In genomic region chr13:75741119-75741518, GRCm38 (mm10) we compare ENCODE assay signal across 19 mouse cellular contexts. TPM values are rescaled to one million over a fixed set of nuclear protein-coding genes. Genes with fewer than 3 reads are reported as not detected.
DNase-seq lines count a peak whose midpoint lies in the region; ATAC-seq and TF ChIP-seq lines count a peak whose summit lies in the region.
"Had no signal": no experiment of that assay in that cellular context is flagged by ENCODE, and none has a peak within 500 bp of the region (broad histone marks: within the 10 kb centered on the region; RNA-seq: fewer than 3 reads in every experiment).

No protein-coding gene starts in this region.

- no peak for DNase-seq in liver, embryonic 11.5 days (ENCODE audit: low spot score)
- no peak for DNase-seq in liver
- no peak for DNase-seq in liver, embryonic 13.5 days
- no peak for DNase-seq in liver, postnatal 0 days
- no peak for DNase-seq in neural tube, embryonic 10.5 days (ENCODE audit: extremely low spot score, low spot score)
- no peak for DNase-seq in right cerebral cortex, postnatal 4 days
- DNase-seq: adrenal gland, adult 2 months; adrenal gland, postnatal 25 days; cerebellum, adult 8-10 months; cerebellum, postnatal 25 days; heart, adult 18-20 months; heart, postnatal 10 days had no signal

- TF ChIP-seq EP300 in liver, postnatal 0 days (IDR thresholded peaks at IDR 0.05; ENCODE audit: low read depth): no peak

- peaks cover 91% of the 10 kb centered on the region for H3K36me3 ChIP-seq in erythroblast, embryonic 14.5 days (ENCODE audit: control insufficient read depth)
- H3K36me3 ChIP-seq in liver, embryonic 11.5 days (ENCODE audit: control insufficient read depth, insufficient read depth, low read length): no peaks in the 10 kb centered on the region
- peaks cover 14% of the 10 kb centered on the region; the same call in 1 of the 2 replicates for H3K36me3 ChIP-seq in liver, embryonic 13.5 days
- peaks cover 8% of the 10 kb centered on the region for H3K36me3 ChIP-seq in liver, postnatal 0 days (replicated peaks; ENCODE audit: insufficient read depth, low read length)
- H3K36me3 ChIP-seq: forebrain, embryonic 10.5 days; heart, embryonic 10.5 days; hindbrain, embryonic 13.5 days had no signal

- ATAC-seq in erythroblast, adult 5-6 weeks (replicated peaks; ENCODE audit: low FRiP score, poor library complexity, severe bottlenecking): no peak
- ATAC-seq in liver, embryonic 11.5 days (replicated peaks; ENCODE audit: low FRiP score): no peak
- no peak for ATAC-seq in liver, embryonic 13.5 days (ENCODE audit: low read depth)
- no peak for ATAC-seq in liver, postnatal 0 days
- ATAC-seq: forebrain, embryonic 14.5 days; hindbrain, postnatal 0 days had no signal

- peak overlapping the region; percentile 25 for H3K4me3 ChIP-seq in erythroblast, embryonic 14.5 days (replicated peaks)
- no peak overlapping the region for H3K4me3 ChIP-seq in liver, embryonic 11.5 days (ENCODE audit: low read depth, low read length)
- no peak overlapping the region for H3K4me3 ChIP-seq in liver, embryonic 13.5 days (replicated peaks)
- H3K4me3 ChIP-seq in liver, postnatal 0 days (ENCODE audit: low read depth, low read length): no peak overlapping the region
- H3K4me3 ChIP-seq: forebrain, embryonic 10.5 days; heart, embryonic 10.5 days; hindbrain, embryonic 13.5 days had no signal

- WGBS in liver, embryonic 11.5 days: 83% methylated on average over 3 of the region's 3 CpGs
- WGBS in liver, embryonic 13.5 days (ENCODE audit: insufficient replicate concordance): 74% methylated on average over 3 of the region's 3 CpGs
- 82% methylated on average over 3 of the region's 3 CpGs for WGBS in liver, postnatal 0 days (ENCODE audit: insufficient replicate concordance)

- no peak overlapping the region for H3K4me2 ChIP-seq in liver, embryonic 11.5 days
- H3K4me2 ChIP-seq in liver, embryonic 13.5 days: peak overlapping the region; percentile 48
- peak overlapping the region; percentile 22; the same call in 1 of the 2 replicates for H3K4me2 ChIP-seq in liver, postnatal 0 days (ENCODE audit: low read depth, low read length)
- H3K4me2 ChIP-seq: hindbrain, embryonic 13.5 days had no signal

- H3K9me3 ChIP-seq in erythroblast, embryonic 14.5 days (ENCODE audit: control insufficient read depth, low read length): no peaks in the 10 kb centered on the region
- no peaks in the 10 kb centered on the region for H3K9me3 ChIP-seq in liver, embryonic 11.5 days (ENCODE audit: control insufficient read depth, low read length)
- H3K9me3 ChIP-seq in liver, embryonic 13.5 days (replicated peaks): no peaks in the 10 kb centered on the region
- H3K9me3 ChIP-seq in liver, postnatal 0 days (ENCODE audit: low read length): no peaks in the 10 kb centered on the region
- H3K9me3 ChIP-seq: forebrain, embryonic 10.5 days; heart, embryonic 10.5 days; hindbrain, embryonic 13.5 days had no signal

- no peak overlapping the region for H3K9ac ChIP-seq in liver, embryonic 11.5 days (ENCODE audit: low read depth, low read length)
- peak overlapping the region; percentile 66 for H3K9ac ChIP-seq in liver, embryonic 13.5 days
- H3K9ac ChIP-seq in liver, postnatal 0 days (replicated peaks): no peak overlapping the region
- H3K9ac ChIP-seq: hindbrain, embryonic 13.5 days had no signal

- 0 out of 2 replicates have a peak overlapping the region, but pooled peaks have one; percentile 23 for H3K27ac ChIP-seq in liver, embryonic 11.5 days (ENCODE audit: low read depth, low read length)
- H3K27ac ChIP-seq in liver, embryonic 13.5 days: peak overlapping the region; percentile 92
- peak overlapping the region; percentile 37; the same call in 1 of the 2 replicates for H3K27ac ChIP-seq in liver, postnatal 0 days (ENCODE audit: low read depth)
- H3K27ac ChIP-seq: forebrain, embryonic 10.5 days; heart, embryonic 10.5 days; hindbrain, embryonic 13.5 days; hindbrain, postnatal 0 days had no signal

- peaks cover 99% of the 10 kb centered on the region for H3K4me1 ChIP-seq in erythroblast, embryonic 14.5 days (ENCODE audit: control insufficient read depth)
- peaks cover 61% of the 10 kb centered on the region for H3K4me1 ChIP-seq in liver, embryonic 11.5 days (replicated peaks; ENCODE audit: control insufficient read depth, insufficient read depth, low read length)
- peaks cover 96% of the 10 kb centered on the region for H3K4me1 ChIP-seq in liver, embryonic 13.5 days (replicated peaks)
- peaks cover 58% of the 10 kb centered on the region for H3K4me1 ChIP-seq in liver, postnatal 0 days (ENCODE audit: insufficient read depth)
- H3K4me1 ChIP-seq: forebrain, embryonic 10.5 days; hindbrain, embryonic 13.5 days had no signal

- no peak for TF ChIP-seq CTCF in liver, postnatal 0 days (IDR thresholded peaks at IDR 0.05; ENCODE audit: low read depth)

- H3K27me3 ChIP-seq in erythroblast, embryonic 14.5 days (ENCODE audit: control insufficient read depth): no peaks in the 10 kb centered on the region
- H3K27me3 ChIP-seq in liver, embryonic 11.5 days (replicated peaks; ENCODE audit: control insufficient read depth, insufficient read depth, low read length): no peaks in the 10 kb centered on the region
- no peaks in the 10 kb centered on the region for H3K27me3 ChIP-seq in liver, embryonic 13.5 days
- H3K27me3 ChIP-seq in liver, postnatal 0 days (ENCODE audit: insufficient read depth, low read length): no peaks in the 10 kb centered on the region
- H3K27me3 ChIP-seq: hindbrain, embryonic 13.5 days had no signal

RNA-seq across cellular contexts. Expression of gene Ell2, which starts 34.6 kb away (rescaled TPM):
- 7.5 and 16.5 TPM in 2 replicates for polyA plus RNA-seq in erythroblast, embryonic 14.5 days (2012)
- 59.4 and 99.9 TPM in 2 replicates for total RNA-seq in erythroblast, adult 5-6 weeks (2015; ENCODE audit: low replicate concordance)
- 60.4 and 93.9 TPM in 2 replicates for total RNA-seq in erythroblast, adult 5-6 weeks (2017; ENCODE audit: low replicate concordance)
- 40.4 and 44.8 TPM in 2 replicates for polyA plus RNA-seq in liver, embryonic 11.5 days (2014; fragmentation: Nextera tagmentation; extraction: Ambion mirVana)
- 38.2 and 49.6 TPM in 2 replicates for polyA plus RNA-seq in liver, embryonic 13.5 days (2015; fragmentation: Nextera tagmentation; extraction: Ambion mirVana)
- 12.1 and 13.7 TPM in 2 replicates for polyA plus RNA-seq in liver, postnatal 0 days (2015; fragmentation: Nextera tagmentation; extraction: Ambion mirVana)

Comparison
In these comparisons a context has a peak if more than half of its experiments do, and no peak if none do; other contexts are left out.
1. H3K27ac ChIP-seq: peak in every context shown above with its lines; median percentile 92 in liver, embryonic 13.5 days; 37 in liver, postnatal 0 days; 23 in liver, embryonic 11.5 days.